Mouse (Mus musculus): ENCODE results near the gene Gabrg3. TPM values are rescaled to one million over a fixed set of nuclear protein-coding genes. Genes with fewer than 3 reads are reported as not detected.

The Gabrg3 gene
- total RNA-seq, 2 experiments from 2014 or later, result not detected

- no peak for ATAC-seq (replicated peaks; ENCODE audit: low FRiP score, poor library complexity, severe bottlenecking)
These were observed 286.9 kb downstream of the Gabrg3 start for GRCm38 (mm10) chr7:57100065-57100464.

DNA sequence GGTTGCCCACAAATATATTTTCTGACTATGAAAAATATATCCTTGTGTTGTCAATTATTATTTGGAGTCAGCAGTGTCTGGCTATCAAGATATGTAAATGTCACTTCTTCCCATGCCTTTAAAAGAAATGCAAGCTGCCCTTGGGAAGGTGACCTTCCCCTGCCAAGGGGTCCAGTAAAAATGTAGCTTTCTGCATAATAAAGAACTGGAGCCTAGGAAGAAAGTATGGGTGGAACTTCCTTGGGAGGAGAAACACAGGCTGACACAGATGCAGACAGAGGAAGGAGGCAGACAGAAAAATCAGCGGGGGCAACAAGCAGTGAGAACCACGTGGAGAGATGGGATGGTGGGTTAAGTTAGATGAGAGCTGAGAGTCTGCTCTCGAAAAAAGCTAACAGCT lies 304.9 kb downstream of the Gabrg3 start:
- no peak for ATAC-seq (replicated peaks; ENCODE audit: low FRiP score, poor library complexity, severe bottlenecking)

- no peak for ATAC-seq (replicated peaks; ENCODE audit: low FRiP score, poor library complexity, severe bottlenecking)
These were observed 315.4 kb downstream of the Gabrg3 start for GRCm38 (mm10) chr7:57071435-57072160.

DNA sequence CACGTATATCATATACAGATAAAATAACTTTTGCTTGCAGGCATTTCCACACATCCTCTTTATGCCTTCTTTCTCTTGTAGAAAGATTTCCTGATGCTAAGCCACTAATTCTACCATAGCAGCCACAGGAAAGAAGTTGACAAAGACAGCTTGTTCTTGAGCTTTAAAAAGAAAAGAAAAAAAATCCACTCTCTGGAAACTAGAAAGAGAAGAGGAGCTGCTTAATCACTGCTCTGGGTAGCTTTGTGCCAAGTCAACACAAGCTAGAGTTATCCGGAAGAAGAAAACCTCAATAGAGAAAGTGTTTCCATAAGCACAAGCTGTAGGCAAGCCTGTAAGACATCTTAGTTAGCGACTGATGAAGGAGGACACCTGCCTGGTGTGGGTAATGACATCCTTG lies 321.6 kb downstream of the Gabrg3 start:
- ATAC-seq (replicated peaks; ENCODE audit: low FRiP score, poor library complexity, severe bottlenecking), result no peak

DNA sequence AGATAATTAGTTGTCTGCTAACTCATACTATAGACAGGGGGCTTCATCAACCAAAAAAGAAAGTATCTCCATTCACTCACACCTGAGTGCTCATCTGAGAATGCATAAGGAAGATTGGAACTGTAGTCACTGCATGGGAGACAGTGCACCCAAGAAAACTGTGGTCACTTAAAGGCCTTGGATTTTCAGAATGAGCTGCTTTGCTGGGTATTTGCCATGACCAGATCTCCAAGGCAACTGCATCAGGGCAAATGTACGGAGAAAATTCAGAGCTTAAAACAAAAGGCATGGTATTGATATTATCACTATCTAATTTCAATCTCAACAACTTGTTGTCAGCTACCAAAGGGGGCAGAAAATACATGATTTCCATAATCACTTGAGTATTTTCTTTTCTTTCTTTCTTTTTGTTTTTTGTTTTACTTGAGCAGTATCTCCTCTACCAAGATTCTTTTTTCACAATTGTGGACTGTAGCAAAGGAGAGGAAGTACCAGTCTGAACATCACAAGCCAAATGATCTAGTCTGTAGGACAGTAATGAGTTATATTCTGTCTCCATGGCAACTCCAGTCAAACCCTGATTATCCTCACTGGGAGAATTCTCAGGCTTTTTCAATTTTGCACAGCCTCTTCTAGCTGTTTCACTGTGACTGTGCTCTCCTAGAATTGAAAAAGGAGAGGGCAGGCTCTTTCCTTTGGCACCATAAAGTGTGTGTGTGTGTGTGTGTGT lies 335.9 kb downstream of the Gabrg3 start:
- ATAC-seq (replicated peaks; ENCODE audit: low FRiP score, poor library complexity, severe bottlenecking), result no peak

DNA sequence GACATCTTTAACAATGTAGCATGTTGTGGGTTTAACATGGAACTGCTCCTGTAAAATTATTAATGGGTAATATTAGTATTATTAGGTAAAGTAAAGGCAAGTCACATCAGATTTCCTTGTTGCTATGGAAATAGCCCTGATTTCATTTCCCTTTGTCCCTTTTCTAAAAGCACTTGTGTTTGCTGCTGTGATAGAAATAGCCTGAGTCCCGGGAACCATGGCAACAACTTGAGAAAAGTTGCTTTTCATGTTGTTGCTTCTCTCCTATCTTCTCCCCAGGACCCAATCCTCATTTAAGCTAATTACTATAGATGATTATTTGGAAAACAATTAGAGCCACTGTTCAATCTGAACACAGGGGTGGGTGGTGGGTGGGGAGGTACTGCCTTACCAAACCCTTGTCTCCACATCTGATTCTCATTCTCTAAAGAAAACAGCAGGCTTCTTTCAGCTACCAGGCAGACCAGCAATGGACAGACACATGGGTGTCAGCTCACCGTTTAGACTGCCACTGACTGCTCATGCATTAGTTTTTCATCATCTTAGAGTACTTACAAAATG lies 349.0 kb downstream of the Gabrg3 start:
- ATAC-seq (replicated peaks; ENCODE audit: low FRiP score, poor library complexity, severe bottlenecking), result no peak

- no peak for ATAC-seq (replicated peaks; ENCODE audit: low FRiP score, poor library complexity, severe bottlenecking)
These were observed 386.3 kb downstream of the Gabrg3 start for GRCm38 (mm10) chr7:57000585-57001261.

DNA sequence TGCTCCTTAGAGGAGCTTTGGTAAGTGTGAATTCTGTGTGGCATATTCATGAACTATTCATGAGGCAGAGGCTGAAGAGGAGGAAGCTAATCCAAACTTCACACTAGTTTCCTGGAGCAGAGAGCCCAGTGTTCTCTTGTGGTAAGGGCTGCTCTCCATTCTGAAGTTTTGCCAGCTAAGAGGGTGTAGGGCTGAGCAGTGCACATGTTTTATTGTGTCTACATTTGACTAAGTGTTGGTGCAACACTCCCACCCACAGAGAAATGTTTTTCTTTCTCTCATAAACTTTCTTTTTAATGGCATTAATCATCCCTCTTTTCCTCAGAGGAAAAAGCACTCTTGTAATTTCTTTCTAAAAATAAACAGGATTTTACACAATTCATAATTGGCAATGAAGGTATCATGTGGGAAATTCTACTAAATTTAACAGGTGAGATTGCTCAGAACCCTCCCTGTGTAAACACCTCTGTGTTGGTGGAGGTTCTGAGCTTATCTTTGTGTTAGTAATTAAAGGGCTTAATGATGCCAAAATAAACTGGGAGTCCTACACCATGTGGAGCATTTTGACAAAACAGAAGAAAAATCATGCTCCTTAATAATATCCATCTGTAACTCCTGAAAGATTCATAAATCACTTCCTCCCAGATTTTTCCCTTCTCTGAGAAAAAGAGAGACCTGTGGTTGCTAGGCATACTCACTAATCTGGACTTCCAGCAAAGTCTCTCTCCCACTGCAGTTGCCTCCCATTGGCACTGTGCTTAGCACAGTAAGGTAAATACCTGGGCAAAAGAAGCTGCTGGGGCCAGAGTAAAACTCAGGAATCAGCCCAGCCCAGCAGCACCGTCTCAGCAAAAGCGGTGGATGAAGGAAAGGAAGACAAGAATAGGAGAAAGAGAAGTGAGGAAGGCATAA lies 389.0 kb downstream of the Gabrg3 start:
- no peak for ATAC-seq (replicated peaks; ENCODE audit: low FRiP score, poor library complexity, severe bottlenecking)

DNA sequence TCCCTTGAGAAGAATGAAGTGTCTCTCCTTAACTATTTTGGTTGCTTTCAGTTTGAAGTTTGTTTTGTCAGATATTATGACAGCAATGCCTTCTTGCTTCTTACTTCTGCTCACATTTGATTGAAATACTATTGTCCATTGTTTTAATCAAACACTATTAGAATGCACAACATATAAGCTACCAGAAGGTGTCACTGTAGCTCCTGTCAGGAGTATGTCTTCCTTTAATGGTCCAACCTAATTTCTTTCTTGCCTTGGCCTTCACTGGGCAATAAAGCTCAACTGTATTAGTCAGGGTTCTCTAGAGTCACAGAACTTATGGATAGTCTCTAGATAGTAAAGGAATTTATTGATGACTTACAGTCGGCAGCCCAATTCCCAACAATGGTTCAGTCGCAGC lies 440.6 kb downstream of the Gabrg3 start:
- no peak for ATAC-seq (replicated peaks; ENCODE audit: low FRiP score, poor library complexity, severe bottlenecking)

DNA sequence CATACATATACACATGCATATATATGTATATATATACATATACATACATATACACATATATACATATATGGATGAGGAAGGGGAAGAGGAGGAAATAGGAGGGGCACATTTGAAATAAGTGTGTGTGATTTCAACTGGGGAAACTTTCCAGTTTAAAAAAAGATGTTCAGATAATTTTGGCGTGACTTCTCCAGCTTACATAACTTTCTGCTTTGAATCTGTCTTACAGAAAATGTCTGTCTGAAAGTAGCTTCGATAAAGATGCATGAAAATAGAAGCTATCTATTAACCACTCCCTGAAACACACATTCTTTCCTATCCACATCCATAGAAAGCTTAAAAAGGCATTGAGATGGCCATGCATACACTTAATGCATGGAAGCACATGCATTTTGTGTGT lies 445.4 kb downstream of the Gabrg3 start:
- no peak for ATAC-seq (replicated peaks; ENCODE audit: low FRiP score, poor library complexity, severe bottlenecking)

DNA sequence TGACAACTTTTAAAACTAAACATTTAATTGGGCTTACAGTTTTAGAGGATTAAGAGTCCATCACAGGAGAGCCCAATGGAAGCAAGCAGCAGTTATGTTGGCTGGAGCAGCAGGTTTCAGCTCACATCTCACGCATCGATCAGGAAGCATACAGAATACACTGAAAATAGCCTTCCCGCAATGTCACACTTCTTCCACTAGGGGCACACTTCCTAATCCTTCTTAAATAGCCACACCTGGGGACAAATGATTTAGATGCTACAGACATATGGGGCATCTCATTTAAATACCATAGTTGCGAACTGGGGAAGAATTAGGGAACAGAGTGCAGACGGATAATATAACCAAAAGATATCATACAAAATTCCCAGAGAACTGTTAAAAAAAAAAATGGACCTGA lies 449.0 kb downstream of the Gabrg3 start:
- no peak for ATAC-seq (replicated peaks; ENCODE audit: low FRiP score, poor library complexity, severe bottlenecking)

- ATAC-seq (replicated peaks; ENCODE audit: low FRiP score, poor library complexity, severe bottlenecking), result no peak
These were observed 467.5 kb downstream of the Gabrg3 start for GRCm38 (mm10) chr7:56919499-56919898.

GRCm38 (mm10) chr7:56914862-56915261 lies 472.1 kb downstream of the Gabrg3 start:
- no peak for ATAC-seq (replicated peaks; ENCODE audit: low FRiP score, poor library complexity, severe bottlenecking)

- no peak for ATAC-seq (replicated peaks; ENCODE audit: low FRiP score, poor library complexity, severe bottlenecking)
These were observed 487.2 kb downstream of the Gabrg3 start for GRCm38 (mm10) chr7:56899762-56900161.

- no peak for ATAC-seq (replicated peaks; ENCODE audit: low FRiP score, poor library complexity, severe bottlenecking)
These were observed 519.5 kb downstream of the Gabrg3 start for GRCm38 (mm10) chr7:56867314-56868075.

DNA sequence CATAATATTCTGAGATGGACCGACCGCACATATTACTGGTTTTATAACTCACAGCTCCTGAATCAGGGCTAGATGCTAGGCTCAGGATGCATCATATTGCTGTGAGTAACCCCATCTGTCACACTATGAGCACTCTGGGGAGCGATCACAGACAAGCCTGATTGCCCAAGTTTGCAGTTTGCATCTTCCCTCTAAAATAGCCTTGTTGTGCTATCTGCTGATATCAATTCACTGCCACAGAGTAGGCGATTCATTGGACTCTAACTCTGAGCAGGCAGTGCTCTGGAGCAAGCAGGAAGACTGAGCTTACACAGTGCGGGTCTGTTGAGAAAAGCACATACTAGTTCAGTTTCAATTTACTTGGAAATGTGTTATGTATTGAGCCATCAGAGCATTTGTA lies 543.4 kb downstream of the Gabrg3 start:
- ATAC-seq (replicated peaks; ENCODE audit: low FRiP score, poor library complexity, severe bottlenecking), result no peak

DNA sequence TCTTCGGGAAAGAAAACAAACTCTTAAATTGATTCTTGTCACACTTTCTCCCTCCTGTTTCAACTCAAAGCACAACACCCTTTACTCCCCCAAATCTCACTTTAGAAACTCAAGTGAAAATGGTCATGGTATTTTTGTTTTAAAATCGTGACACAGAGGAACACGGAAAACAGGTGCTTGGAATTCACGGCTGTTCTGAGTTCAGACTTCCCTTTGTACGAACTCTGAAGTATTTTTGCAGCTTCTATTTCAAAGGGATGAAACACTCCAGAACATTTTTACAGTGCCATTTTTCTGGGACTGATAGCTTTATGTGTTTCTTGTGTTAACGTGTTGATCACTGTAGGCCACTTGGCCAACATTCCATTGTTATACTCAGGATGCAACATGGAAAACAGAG lies 561.5 kb downstream of the Gabrg3 start:
- ATAC-seq (replicated peaks; ENCODE audit: low FRiP score, poor library complexity, severe bottlenecking), result no peak

DNA sequence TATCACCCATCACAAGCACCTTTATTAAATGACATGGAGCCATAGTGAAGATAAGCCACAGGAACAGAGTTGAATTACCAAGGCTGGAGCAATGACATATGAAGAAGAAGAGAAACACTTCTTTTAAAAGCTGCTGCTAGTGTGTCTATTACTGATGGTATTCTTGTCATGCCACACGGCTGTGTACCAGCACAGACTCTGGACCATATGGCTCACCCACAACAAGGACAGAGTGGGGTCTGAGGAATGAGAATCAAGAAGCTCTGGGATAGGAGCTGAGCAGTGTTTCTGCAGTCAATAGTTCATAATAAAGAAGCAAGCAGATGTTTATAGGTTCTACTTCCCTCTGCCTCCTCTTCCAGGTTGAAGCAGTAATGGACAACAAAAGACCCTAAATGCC lies 585.1 kb downstream of the Gabrg3 start:
- ATAC-seq (replicated peaks; ENCODE audit: low FRiP score, poor library complexity, severe bottlenecking), result no peak

DNA sequence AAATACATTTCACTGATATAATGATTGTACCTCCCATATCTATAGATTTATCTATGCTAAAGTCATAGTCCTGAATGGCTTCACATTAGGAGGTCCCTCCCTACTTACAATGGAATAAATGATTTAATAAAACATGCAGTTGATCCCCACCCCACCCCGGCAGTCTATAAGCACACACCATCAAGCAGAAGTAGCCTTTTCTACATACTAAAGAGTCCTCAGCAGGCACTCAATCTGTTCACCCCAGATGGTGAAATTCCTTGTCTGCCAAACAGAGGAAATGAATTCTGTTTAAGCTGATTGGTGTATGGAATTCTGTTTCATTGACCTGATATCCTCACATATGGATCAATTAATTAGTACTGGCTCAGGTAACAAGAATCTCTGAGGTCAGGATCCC lies 607.9 kb downstream of the Gabrg3 start:
- ATAC-seq (replicated peaks; ENCODE audit: low FRiP score, poor library complexity, severe bottlenecking), result no peak

Data from erythroid progenitor cell, adult 5-6 weeks (primary cell).